Mouse (Mus musculus) limb, embryonic 15.5 days (tissue): ENCODE data around the gene Lrmda. TPM values are rescaled to one million over a fixed set of nuclear protein-coding genes. Genes with fewer than 3 reads are reported as not detected.

Experiments
- ATAC-seq: fragments of 200-750 bp; cut with Nextera tagmentation; 2 replicates; pipeline ENCODE4 v1.8.0; 2017; ENCODE audit warnings: low read depth, moderate TSS enrichment; ENCODE audit not compliant: insufficient number of reproducible peaks, low FRiP score, low TSS enrichment
- H3K27ac ChIP-seq: fragments of 300-500 bp; sonication (generic); 2 replicates; pipeline ENCODE4 v1.5.1; 2015; ENCODE audit warnings: moderate library complexity, mild to moderate bottlenecking, inconsistent platforms
- H3K27me3 ChIP-seq: fragments of 300-500 bp; sonication (generic); 2 replicates; pipeline ENCODE4 v1.6.1; 2015; ENCODE audit warnings: inconsistent platforms
- H3K36me3 ChIP-seq: fragments of 300-500 bp; sonication (generic); 2 replicates; pipeline ENCODE4 v1.6.1; 2015; ENCODE audit warnings: inconsistent platforms
- H3K4me1 ChIP-seq: fragments of 300-500 bp; sonication (generic); 2 replicates; pipeline ENCODE4 v1.6.1; 2015; ENCODE audit warnings: inconsistent platforms
- H3K4me2 ChIP-seq: fragments of 300-500 bp; sonication (generic); 2 replicates; pipeline ENCODE4 v1.6.1; 2015; ENCODE audit warnings: mild to moderate bottlenecking, inconsistent platforms
- H3K4me3 ChIP-seq: fragments of 300-500 bp; sonication (generic); 2 replicates; pipeline ENCODE4 v1.5.1; 2015; ENCODE audit warnings: mild to moderate bottlenecking, inconsistent platforms
- H3K9ac ChIP-seq: fragments of 300-500 bp; sonication (generic); 2 replicates; pipeline ENCODE4 v1.6.1; 2015; ENCODE audit warnings: inconsistent platforms
- H3K9me3 ChIP-seq: fragments of 300-500 bp; sonication (generic); 2 replicates; pipeline ENCODE4 v1.6.1; 2016; ENCODE audit warnings: inconsistent platforms
- WGBS: fragments of 180-500 bp; shearing (Covaris S2); methylation state at CpG from one replicate; pipeline ENCODE4 v1.1.7; 2015; 5-methylcytosine and 5-hydroxymethylcytosine counted together
- polyA plus RNA-seq: library from polyadenylated mRNA; unstranded; fragments of >200 nt; fragmentation: Nextera tagmentation; extraction: Ambion mirVana; gene quantifications from 2 replicates; pipeline ENCODE4 v1.2.1, GENCODE M21; 2015

Gene Lrmda
- polyA plus RNA-seq, 1 experiment from 2014 or later = 0.17 TPM

- no peak overlapping the region for H3K9ac ChIP-seq
- no peaks in the 10 kb centered on the region for H3K27me3 ChIP-seq
- no peaks in the 10 kb centered on the region for H3K9me3 ChIP-seq
- 69% methylated on average over 3 of the region's 3 CpGs for WGBS
- H3K4me3 ChIP-seq = no peak overlapping the region
- no peak overlapping the region for H3K4me2 ChIP-seq
- H3K27ac ChIP-seq = no peak overlapping the region
- H3K36me3 ChIP-seq = no peaks in the 10 kb centered on the region
- H3K4me1 ChIP-seq = no peaks in the 10 kb centered on the region
- no peak for ATAC-seq
Measured at GRCm38 (mm10) chr14:22874584-22874983, 855.1 kb downstream of the Lrmda start.

GRCm38 (mm10) chr14:22887182-22887581, 867.7 kb downstream of the Lrmda start:
- Histone ChIP-seq H3K4me1 (no peaks in the 10 kb centered on the region), H3K4me3 (no peak overlapping the region), H3K36me3 (no peaks in the 10 kb centered on the region), H3K27ac (no peak overlapping the region), H3K9ac (no peak overlapping the region), H3K27me3 (no peaks in the 10 kb centered on the region), H3K4me2 (no peak overlapping the region), H3K9me3 (no peaks in the 10 kb centered on the region)
- ATAC-seq = no peak
- 58% methylated on average over 3 of the region's 3 CpGs for WGBS

GRCm38 (mm10) chr14:22899312-22899711, 879.8 kb downstream of the Lrmda start:
- H3K36me3 ChIP-seq = no peaks in the 10 kb centered on the region
- 92% methylated on average over 1 of the region's 1 CpGs for WGBS
- no peak for ATAC-seq
- H3K9me3 ChIP-seq = no peaks in the 10 kb centered on the region
- H3K27me3 ChIP-seq = no peaks in the 10 kb centered on the region
- no peak overlapping the region for H3K4me3 ChIP-seq
- no peak overlapping the region for H3K27ac ChIP-seq
- H3K9ac ChIP-seq = no peak overlapping the region
- H3K4me1 ChIP-seq = no peaks in the 10 kb centered on the region
- H3K4me2 ChIP-seq = no peak overlapping the region

GRCm38 (mm10) chr14:22902116-22902515, 882.6 kb downstream of the Lrmda start:
- Histone ChIP-seq H3K27ac (no peak overlapping the region), H3K36me3 (no peaks in the 10 kb centered on the region), H3K4me2 (no peak overlapping the region), H3K9ac (no peak overlapping the region), H3K4me1 (peaks cover 12% of the 10 kb centered on the region), H3K9me3 (no peaks in the 10 kb centered on the region), H3K27me3 (no peaks in the 10 kb centered on the region), H3K4me3 (no peak overlapping the region)
- no peak for ATAC-seq
- WGBS = 91% methylated on average over 1 of the region's 1 CpGs

- Histone ChIP-seq H3K9me3 (no peaks in the 10 kb centered on the region), H3K27ac (no peak overlapping the region), H3K4me3 (no peak overlapping the region), H3K4me1 (peaks cover 17% of the 10 kb centered on the region), H3K4me2 (no peak overlapping the region), H3K27me3 (no peaks in the 10 kb centered on the region), H3K9ac (no peak overlapping the region), H3K36me3 (no peaks in the 10 kb centered on the region)
- 89% methylated on average over 2 of the region's 2 CpGs for WGBS
- ATAC-seq = no peak
Measured at GRCm38 (mm10) chr14:22902914-22903313, 883.4 kb downstream of the Lrmda start.

GRCm38 (mm10) chr14:22905741-22906667, 886.5 kb downstream of the Lrmda start:
- Histone ChIP-seq H3K4me3 (no peak overlapping the region), H3K4me1 (peaks cover 19% of the 10 kb centered on the region), H3K27me3 (no peaks in the 10 kb centered on the region), H3K4me2 (no peak overlapping the region), H3K27ac (peak overlapping the region; percentile 66), H3K9me3 (no peaks in the 10 kb centered on the region), H3K9ac (no peak overlapping the region), H3K36me3 (no peaks in the 10 kb centered on the region)
- 40% methylated on average over 7 of the region's 7 CpGs for WGBS
- ATAC-seq = peak; percentile 58

GRCm38 (mm10) chr14:22906716-22907115, 887.2 kb downstream of the Lrmda start:
- no peak overlapping the region for H3K4me2 ChIP-seq
- H3K27ac ChIP-seq = peak overlapping the region; percentile 66
- no peak overlapping the region for H3K4me3 ChIP-seq
- no peaks in the 10 kb centered on the region for H3K9me3 ChIP-seq
- no peak overlapping the region for H3K9ac ChIP-seq
- WGBS = 32% methylated on average over 4 of the region's 4 CpGs
- H3K36me3 ChIP-seq = no peaks in the 10 kb centered on the region
- no peaks in the 10 kb centered on the region for H3K27me3 ChIP-seq
- peak; percentile 70 for ATAC-seq
- peaks cover 19% of the 10 kb centered on the region for H3K4me1 ChIP-seq

GRCm38 (mm10) chr14:22907221-22907620, 887.7 kb downstream of the Lrmda start:
- no peak overlapping the region for H3K9ac ChIP-seq
- peaks cover 19% of the 10 kb centered on the region for H3K4me1 ChIP-seq
- WGBS = 20% methylated on average over 4 of the region's 4 CpGs
- no peaks in the 10 kb centered on the region for H3K36me3 ChIP-seq
- no peak for ATAC-seq
- no peaks in the 10 kb centered on the region for H3K9me3 ChIP-seq
- H3K27me3 ChIP-seq = no peaks in the 10 kb centered on the region
- no peak overlapping the region for H3K4me3 ChIP-seq
- H3K4me2 ChIP-seq = no peak overlapping the region
- 0 out of 2 replicates have a peak overlapping the region, but pooled peaks have one; percentile 1 for H3K27ac ChIP-seq

- Histone ChIP-seq H3K9ac (no peak overlapping the region), H3K4me2 (no peak overlapping the region), H3K4me1 (peaks cover 19% of the 10 kb centered on the region), H3K27me3 (no peaks in the 10 kb centered on the region), H3K27ac (no peak overlapping the region), H3K9me3 (no peaks in the 10 kb centered on the region), H3K4me3 (no peak overlapping the region), H3K36me3 (no peaks in the 10 kb centered on the region)
- WGBS = 41% methylated on average over 2 of the region's 2 CpGs
- no peak for ATAC-seq
Measured at GRCm38 (mm10) chr14:22908006-22908405, 888.5 kb downstream of the Lrmda start.

GRCm38 (mm10) chr14:22915463-22915862, 896.0 kb downstream of the Lrmda start:
- Histone ChIP-seq H3K4me1 (no peaks in the 10 kb centered on the region), H3K36me3 (no peaks in the 10 kb centered on the region), H3K9ac (no peak overlapping the region), H3K27ac (no peak overlapping the region), H3K4me3 (no peak overlapping the region), H3K4me2 (no peak overlapping the region), H3K27me3 (no peaks in the 10 kb centered on the region), H3K9me3 (no peaks in the 10 kb centered on the region)
- WGBS = 93% methylated on average over 3 of the region's 3 CpGs
- no peak for ATAC-seq

- peak; percentile 27; the same call in 1 of the 2 replicates for ATAC-seq
- Histone ChIP-seq H3K9ac (no peak overlapping the region), H3K4me2 (no peak overlapping the region), H3K9me3 (no peaks in the 10 kb centered on the region), H3K36me3 (no peaks in the 10 kb centered on the region), H3K4me1 (0 out of 2 replicates have a peak, but pooled peaks cover 5% of the 10 kb centered on the region), H3K27me3 (no peaks in the 10 kb centered on the region), H3K27ac (no peak overlapping the region), H3K4me3 (no peak overlapping the region)
- 83% methylated on average over 3 of the region's 3 CpGs for WGBS
Measured at GRCm38 (mm10) chr14:22918499-22918898, 899.0 kb downstream of the Lrmda start.

- no peak overlapping the region for H3K27ac ChIP-seq
- no peak overlapping the region for H3K4me3 ChIP-seq
- ATAC-seq = no peak
- H3K27me3 ChIP-seq = no peaks in the 10 kb centered on the region
- H3K36me3 ChIP-seq = no peaks in the 10 kb centered on the region
- H3K9ac ChIP-seq = no peak overlapping the region
- H3K9me3 ChIP-seq = no peaks in the 10 kb centered on the region
- WGBS = 63% methylated on average over 2 of the region's 2 CpGs
- no peak overlapping the region for H3K4me2 ChIP-seq
- 0 out of 2 replicates have a peak, but pooled peaks cover 5% of the 10 kb centered on the region for H3K4me1 ChIP-seq
Measured at GRCm38 (mm10) chr14:22918931-22919330, 899.4 kb downstream of the Lrmda start.
